Mouse (Mus musculus): ENCODE data around the gene Pou2f3.

DNA sequence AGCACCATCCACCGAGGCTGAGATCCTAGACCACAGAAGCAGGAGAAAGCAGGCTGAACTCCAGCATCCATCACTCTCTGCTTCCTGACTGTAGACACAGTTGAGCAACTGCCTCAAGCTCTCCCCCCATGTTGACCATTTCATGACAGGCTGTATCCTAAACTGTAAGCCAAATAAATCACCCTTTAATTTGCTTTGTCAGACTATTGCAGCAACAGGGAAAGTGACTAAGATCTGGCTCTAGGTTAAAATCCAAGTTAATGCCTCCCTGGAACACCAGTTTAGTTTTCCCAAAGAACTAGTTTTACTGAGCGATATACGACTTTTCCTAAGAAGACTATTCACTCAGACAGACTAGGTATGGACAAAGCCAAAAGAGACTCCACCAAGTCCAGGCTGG is 131.5 kb downstream of the Pou2f3 start:
- TF ChIP-seq CTCF (IDR thresholded peaks at IDR 0.05; ENCODE audit: control insufficient read depth, insufficient read depth, insufficient replicate concordance, low read depth, low read length) = no peak
- no peak for TF ChIP-seq POLR2A (IDR thresholded peaks at IDR 0.05; ENCODE audit: control insufficient read depth, low read depth, low read length)

Data from testis, adult 2 months (tissue).